ENCODE assay signal across 29 mouse cellular contexts in the genomic region with DNA sequence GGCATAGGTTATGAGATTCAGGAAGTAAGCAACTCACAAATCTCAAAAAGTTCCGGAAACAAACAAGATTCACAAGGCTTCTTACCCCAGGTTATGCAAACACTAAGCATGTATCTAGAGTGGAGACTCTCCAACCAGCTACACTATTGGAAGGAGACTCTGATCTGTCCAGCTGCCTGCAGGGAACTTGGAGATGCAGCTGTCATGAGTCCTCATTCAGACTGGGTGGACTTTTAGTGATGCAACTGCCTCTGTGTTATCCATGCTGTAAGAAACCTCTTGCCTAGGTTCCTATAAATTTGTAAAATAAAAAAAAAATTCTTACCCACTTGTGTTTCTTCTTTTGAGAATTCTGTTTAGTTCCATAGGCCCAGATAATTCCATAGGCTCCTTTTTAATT.
"Had no signal": no experiment of that assay in that cellular context is flagged by ENCODE, and none has a peak within 500 bp of the region (broad histone marks: within the 10 kb centered on the region; RNA-seq: fewer than 3 reads in every experiment).

No protein-coding gene starts in this region.

- H3K4me3 ChIP-seq: heart, embryonic 10.5 days; heart, embryonic 12.5 days; heart, embryonic 13.5 days; heart, embryonic 15.5 days; hindbrain, embryonic 10.5 days; hindbrain, embryonic 12.5 days; hindbrain, embryonic 13.5 days; hindbrain, embryonic 15.5 days; intestine, embryonic 15.5 days; kidney, embryonic 15.5 days; layer of hippocampus, adult 2 months had no signal

- H3K4me2 ChIP-seq: heart, embryonic 11.5 days; heart, embryonic 12.5 days; heart, embryonic 13.5 days; heart, embryonic 15.5 days; hindbrain, embryonic 12.5 days; hindbrain, embryonic 13.5 days; hindbrain, embryonic 14.5 days; hindbrain, embryonic 15.5 days; intestine, embryonic 15.5 days; kidney, embryonic 15.5 days had no signal

- DNase-seq: heart, postnatal 10 days; heart, postnatal 14 days; heart, postnatal 36 days; heart, postnatal 4 days; kidney, adult 11 months; kidney, adult 18-20 months; kidney, adult 2 months; kidney, adult 8-10 months; kidney, adult 9 months; kidney, postnatal 10 days; kidney, postnatal 14 days; kidney, postnatal 25 days; kidney, postnatal 36 days; kidney, postnatal 4 days; layer of hippocampus, adult 9-11 months; layer of hippocampus, postnatal 36 days had no signal

- H3K36me3 ChIP-seq: heart, embryonic 10.5 days; heart, embryonic 12.5 days; heart, embryonic 13.5 days; heart, embryonic 15.5 days; hindbrain, embryonic 10.5 days; hindbrain, embryonic 12.5 days; hindbrain, embryonic 13.5 days; hindbrain, embryonic 15.5 days; intestine, embryonic 15.5 days; kidney, embryonic 15.5 days had no signal

- H3K27me3 ChIP-seq: heart, embryonic 12.5 days; heart, embryonic 13.5 days; heart, embryonic 15.5 days; hindbrain, embryonic 12.5 days; hindbrain, embryonic 13.5 days; hindbrain, embryonic 15.5 days; intestine, embryonic 15.5 days; kidney, embryonic 15.5 days had no signal
